Mouse (Mus musculus): ENCODE measurements around the gene Hmgn2. TPM values are rescaled to one million over a fixed set of nuclear protein-coding genes. Genes with fewer than 3 reads are reported as not detected.

The Hmgn2 gene
- total and polyA plus RNA-seq, 3 experiments = 157 to 195 (median 161) TPM

- Histone ChIP-seq H3K4me2 (ENCODE audit: insufficient read depth, low read depth, poor library complexity, severe bottlenecking) (no peak overlapping the region), H3K27ac (ENCODE audit: insufficient read depth, low read depth) (no peak overlapping the region), H3K9ac (ENCODE audit: insufficient read depth, low read depth) (no peak overlapping the region), H3K36me3 (replicated peaks in 1 of 2; ENCODE audit: control insufficient read depth in 1 of 2, insufficient read depth in 1 of 2, low read length in 1 of 2) (no peaks in the 10 kb centered on the region), H3K79me2 (replicated peaks; ENCODE audit: control insufficient read depth, extremely low read depth, insufficient read depth, poor library complexity, severe bottlenecking) (no peaks in the 10 kb centered on the region), H3K4me3 (replicated peaks in 1 of 3; ENCODE audit: low read depth in 2 of 3, low read length in 2 of 3, poor library complexity in 1 of 3) (no peak overlapping the region), H3K9me3 (replicated peaks; ENCODE audit: low read length) (no peaks in the 10 kb centered on the region), H3K4me1 (ENCODE audit: control insufficient read depth in 1 of 2, insufficient read depth in 2 of 2) (no peaks in the 10 kb centered on the region), H3K27me3 (replicated peaks) (no peaks in the 10 kb centered on the region)
- in situ Hi-C loops (cut with MboI; ENCODE audit: low pct_ligation_motif_present, low pct_unique_long_range_greater_than_20kb, low sequenced_read_pairs) = no loop called here
- dilution Hi-C loops (cut with MboI; ENCODE audit: extremely low pct_ligation_motif_present, extremely low pct_unique_long_range_greater_than_20kb, low sequenced_read_pairs) = no loop called here
- TF ChIP-seq JUND (conservative IDR thresholded peaks at IDR 0.05; ENCODE audit: low read depth, low read length) (no peak), JUN (IDR thresholded peaks at IDR 0.05; ENCODE audit: insufficient read depth, low read depth, low read length) (no peak)
- no peak for DNase-seq (ENCODE audit: extremely low read depth)
Observed at GRCm38 (mm10) chr4:133940386-133941260, 27.8 kb downstream of the Hmgn2 start.

- no peak overlapping the region for H3K4me2 ChIP-seq (ENCODE audit: insufficient read depth, low read depth, poor library complexity, severe bottlenecking)
- in situ Hi-C loops (cut with MboI; ENCODE audit: low pct_ligation_motif_present, low pct_unique_long_range_greater_than_20kb, low sequenced_read_pairs) (no loop called here), dilution Hi-C loops (cut with MboI; ENCODE audit: extremely low pct_ligation_motif_present, extremely low pct_unique_long_range_greater_than_20kb, low sequenced_read_pairs) (no loop called here)
- no peak overlapping the region for H3K27ac ChIP-seq (ENCODE audit: insufficient read depth, low read depth)
- H3K9ac ChIP-seq (ENCODE audit: insufficient read depth, low read depth) = no peak overlapping the region
- no peaks in the 10 kb centered on the region for H3K27me3 ChIP-seq (replicated peaks)
- H3K79me2 ChIP-seq (replicated peaks; ENCODE audit: control insufficient read depth, extremely low read depth, insufficient read depth, poor library complexity, severe bottlenecking) = no peaks in the 10 kb centered on the region
- H3K4me1 ChIP-seq (ENCODE audit: control insufficient read depth in 1 of 2, insufficient read depth in 2 of 2) = no peaks in the 10 kb centered on the region
- TF ChIP-seq ZC3H11A (IDR thresholded peaks at IDR 0.05; ENCODE audit: low read depth, low read length) = no peak
- no peak for TF ChIP-seq ETS1 (conservative IDR thresholded peaks at IDR 0.05; ENCODE audit: low read depth, low read length)
- no peak for TF ChIP-seq HCFC1 (IDR thresholded peaks at IDR 0.05; ENCODE audit: low read depth, low read length)
- no peak for TF ChIP-seq ZNF384 (IDR thresholded peaks at IDR 0.05; ENCODE audit: low read depth, low read length)
- TF ChIP-seq POLR2A (IDR thresholded peaks at IDR 0.05; ENCODE audit: low read depth, low read length) = no peak
- TF ChIP-seq JUN (IDR thresholded peaks at IDR 0.05; ENCODE audit: insufficient read depth, low read depth, low read length) = no peak
- TF ChIP-seq TCF12 (IDR thresholded peaks at IDR 0.05; ENCODE audit: low read depth, low read length) = no peak
- no peak for TF ChIP-seq CTCF (conservative IDR thresholded peaks at IDR 0.05 in 1 of 2, IDR thresholded peaks at IDR 0.05 in 1 of 2; ENCODE audit: low read depth in 2 of 2, low read length in 2 of 2)
- no peak for TF ChIP-seq MAFK (IDR thresholded peaks at IDR 0.05; ENCODE audit: insufficient replicate concordance, low read length)
- TF ChIP-seq ZKSCAN1 (IDR thresholded peaks at IDR 0.05; ENCODE audit: borderline replicate concordance, low read depth, low read length) = no peak
- TF ChIP-seq MAZ (IDR thresholded peaks at IDR 0.05; ENCODE audit: low read depth, low read length) = no peak
- TF ChIP-seq CHD1 (IDR thresholded peaks at IDR 0.05; ENCODE audit: low read depth, low read length) = no peak
- TF ChIP-seq JUND (conservative IDR thresholded peaks at IDR 0.05; ENCODE audit: low read depth, low read length) = no peak
- no peaks in the 10 kb centered on the region for H3K9me3 ChIP-seq (replicated peaks; ENCODE audit: low read length)
- H3K4me3 ChIP-seq (replicated peaks in 1 of 3; ENCODE audit: low read depth in 2 of 3, low read length in 2 of 3, poor library complexity in 1 of 3) = no peak overlapping the region
- no peak for DNase-seq (ENCODE audit: extremely low read depth)
- H3K36me3 ChIP-seq (replicated peaks in 1 of 2; ENCODE audit: control insufficient read depth in 1 of 2, insufficient read depth in 1 of 2, low read length in 1 of 2) = no peaks in the 10 kb centered on the region
Observed at GRCm38 (mm10) chr4:133938077-133938476, 30.4 kb downstream of the Hmgn2 start.
